Mouse (Mus musculus): ENCODE measurements at regions not wholly inside any gene's neighbourhood (a gene's known extent, or its start where the extent isn't known, plus 50 kb on each side); places are given as distances from the start of the nearest gene placed in this dataset.

DNA sequence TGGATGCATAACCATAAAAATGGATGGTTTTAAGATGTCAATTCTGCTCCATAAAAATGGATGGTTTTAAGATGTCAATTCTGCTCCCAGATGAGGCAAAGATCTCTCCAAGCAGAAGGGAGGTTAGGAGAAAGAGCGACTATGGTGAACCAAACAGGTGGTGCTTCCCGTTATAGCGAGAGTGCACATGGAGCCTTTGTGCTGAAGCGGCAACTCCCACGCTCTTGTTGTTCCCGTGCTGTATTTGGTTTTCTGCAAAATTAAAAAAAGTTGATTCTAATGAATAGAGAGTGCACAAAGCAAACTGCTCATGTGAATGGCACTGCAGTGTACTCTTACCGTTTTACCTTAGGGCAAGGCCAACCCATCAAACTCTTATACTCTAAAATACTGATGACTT is 497.5 kb upstream of the Nbea start:
- Histone ChIP-seq H3K4me3 (no peak overlapping the region), H3K4me2 (replicated peaks) (no peak overlapping the region), H3K9me3 (no peaks in the 10 kb centered on the region), H3K36me3 (no peaks in the 10 kb centered on the region), H3K27me3 (replicated peaks) (no peaks in the 10 kb centered on the region), H3K4me1 (no peaks in the 10 kb centered on the region), H3K9ac (no peak overlapping the region), H3K27ac (no peak overlapping the region)
- 94% methylated on average over 7 of the region's 7 CpGs for WGBS
- no peak for ATAC-seq (ENCODE audit: low FRiP score, low read depth)

DNA sequence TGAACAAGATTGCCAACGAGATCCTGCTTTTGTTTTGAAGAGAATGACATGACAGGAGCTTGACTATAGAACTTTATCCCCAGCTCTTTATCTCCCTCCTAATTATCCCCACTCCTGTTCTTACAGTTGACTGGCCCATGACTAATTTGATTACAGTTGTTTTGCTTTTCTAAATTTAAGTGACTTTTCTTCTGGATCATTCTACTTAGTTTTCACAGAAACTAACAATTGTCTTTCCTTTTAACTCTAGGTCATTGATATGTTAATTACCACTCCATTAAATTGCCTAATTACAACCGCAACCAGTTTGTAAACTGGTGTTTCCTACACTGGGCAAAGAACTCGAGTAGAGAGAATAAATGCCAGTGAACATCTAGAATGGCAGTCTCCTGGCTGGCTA is 485.3 kb upstream of the Nbea start:
- ATAC-seq (ENCODE audit: low FRiP score, low read depth): peak; percentile 72
- no peaks in the 10 kb centered on the region for H3K9me3 ChIP-seq
- no peak overlapping the region for H3K27ac ChIP-seq
- H3K36me3 ChIP-seq: no peaks in the 10 kb centered on the region
- WGBS: 12% methylated on average over 3 of the region's 3 CpGs
- no peak overlapping the region for H3K4me2 ChIP-seq (replicated peaks)
- no peaks in the 10 kb centered on the region for H3K4me1 ChIP-seq
- H3K4me3 ChIP-seq: no peak overlapping the region
- H3K9ac ChIP-seq: no peak overlapping the region
- no peaks in the 10 kb centered on the region for H3K27me3 ChIP-seq (replicated peaks)

DNA sequence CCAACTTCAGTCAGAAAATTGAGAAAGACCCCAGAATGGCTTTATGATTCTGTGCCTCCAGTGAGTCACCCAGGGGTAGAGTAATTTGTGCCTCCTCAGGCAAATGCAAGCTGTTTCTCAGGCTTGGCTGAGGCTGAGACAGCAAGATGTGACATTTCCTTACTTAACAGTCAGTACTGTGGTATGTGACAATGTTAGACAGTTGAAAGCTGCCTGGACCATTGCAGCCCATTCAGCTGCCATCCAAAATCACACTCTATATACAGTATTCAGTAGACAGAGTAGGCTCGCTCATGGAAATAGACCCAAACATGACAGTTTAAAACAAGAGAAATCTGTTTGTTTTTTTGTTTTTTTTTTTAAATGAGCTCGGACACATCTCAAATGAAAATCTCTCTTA is 477.1 kb upstream of the Nbea start:
- 93% methylated on average over 2 of the region's 2 CpGs for WGBS
- Histone ChIP-seq H3K4me3 (no peak overlapping the region), H3K27me3 (replicated peaks) (no peaks in the 10 kb centered on the region), H3K4me1 (no peaks in the 10 kb centered on the region), H3K9ac (no peak overlapping the region), H3K27ac (no peak overlapping the region), H3K9me3 (no peaks in the 10 kb centered on the region), H3K4me2 (replicated peaks) (no peak overlapping the region), H3K36me3 (no peaks in the 10 kb centered on the region)
- no peak for ATAC-seq (ENCODE audit: low FRiP score, low read depth)

DNA sequence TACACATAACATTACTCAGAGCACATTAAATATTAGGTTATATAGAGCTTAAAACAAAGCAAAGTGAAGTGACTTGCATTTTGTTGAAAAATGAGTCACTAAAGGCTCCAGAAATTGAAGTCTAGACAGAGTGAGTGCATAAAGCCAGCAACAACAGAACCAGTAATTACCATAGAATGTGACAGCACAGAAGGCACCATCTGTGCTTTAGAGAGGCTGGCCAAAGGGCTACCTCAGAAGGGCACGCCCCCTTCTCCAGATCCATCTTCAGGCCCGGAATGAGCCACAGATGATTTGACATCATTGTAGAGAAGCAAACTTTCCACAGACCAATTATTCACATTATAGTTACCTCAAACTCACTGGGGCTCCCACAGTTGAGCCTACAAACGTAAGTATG is 463.8 kb upstream of the Nbea start:
- Histone ChIP-seq H3K4me3 (no peak overlapping the region), H3K27ac (no peak overlapping the region), H3K9me3 (no peaks in the 10 kb centered on the region), H3K36me3 (no peaks in the 10 kb centered on the region), H3K27me3 (replicated peaks) (no peaks in the 10 kb centered on the region), H3K4me1 (no peaks in the 10 kb centered on the region), H3K9ac (no peak overlapping the region), H3K4me2 (replicated peaks) (no peak overlapping the region)
- WGBS: 75% methylated on average over 3 of the region's 3 CpGs
- ATAC-seq (ENCODE audit: low FRiP score, low read depth): no peak
